Mouse (Mus musculus): Measurements from ENCODE around the gene Prn.

DNA sequence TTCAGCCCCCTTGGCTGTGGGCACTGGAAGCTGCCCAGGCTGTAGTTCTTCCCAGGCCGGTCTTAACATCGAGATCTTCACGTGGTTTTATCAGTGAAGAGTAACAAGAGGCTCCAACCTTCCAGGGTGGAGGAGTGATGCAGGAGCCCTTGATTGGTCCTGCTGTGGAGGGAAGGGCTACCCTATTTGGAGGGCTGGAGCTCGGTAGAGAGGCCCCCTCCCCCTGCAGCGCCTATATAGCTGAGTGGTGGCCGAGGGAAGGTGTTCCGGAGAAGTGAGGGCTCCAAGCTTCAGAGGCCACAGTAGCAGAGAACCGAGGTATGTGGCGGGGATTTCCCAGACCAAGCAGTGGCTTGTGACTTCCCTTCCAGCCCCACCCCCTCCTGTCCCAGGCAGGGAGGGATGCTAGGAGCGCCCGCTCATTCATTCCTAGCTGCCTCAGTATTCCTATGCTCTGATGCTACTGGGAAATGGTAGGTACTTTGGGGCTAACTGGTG is 40.9 kb downstream of the Prn start, which contains the start of gene Prnd:
- TF ChIP-seq CHD2 (IDR thresholded peaks at IDR 0.05; ENCODE audit: low read length) (no peak), ZMIZ1 (IDR thresholded peaks at IDR 0.05; ENCODE audit: low read depth, low read length) (no peak), CTCF (IDR thresholded peaks at IDR 0.05 in 2 of 3, conservative IDR thresholded peaks at IDR 0.05 in 1 of 3; ENCODE audit: control insufficient read depth in 1 of 3, insufficient read depth in 1 of 3, low read depth in 2 of 3, low read length in 3 of 3, poor library complexity in 1 of 3, severe bottlenecking in 1 of 3) (no peak), SMC3 (IDR thresholded peaks at IDR 0.05; ENCODE audit: low read depth, low read length) (no peak), HCFC1 (IDR thresholded peaks at IDR 0.05; ENCODE audit: low read depth, low read length) (no peak), TCF12 (IDR thresholded peaks at IDR 0.05; ENCODE audit: low read depth, low read length) (no peak)
